Mouse (Mus musculus) embryonic fibroblast, embryonic 13.5 days (primary cell): ENCODE results near the gene Slco1a5. TPM values are rescaled to one million over a fixed set of nuclear protein-coding genes. Genes with fewer than 3 reads are reported as not detected.
"Not testable (repeated sequence)": the region's sequence is repeated elsewhere in the genome, so short reads cannot be mapped to it uniquely, and the experiment has no call there.

Experiments used
- H3K27ac ChIP-seq: 2 replicates; pipeline ENCODE4 v1.5.1; 2012; ENCODE audit warnings: low read length, control low read depth, inconsistent platforms; ENCODE audit not compliant: insufficient read depth
- H3K4me1 ChIP-seq: 2 replicates; pipeline ENCODE4 v1.6.1; 2011; ENCODE audit warnings: low read length; ENCODE audit not compliant: control insufficient read depth, insufficient read depth
- H3K4me3 ChIP-seq: 2 replicates; pipeline ENCODE4 v1.5.1; 2011; ENCODE audit warnings: mild to moderate bottlenecking, control low read depth, low read length; ENCODE audit not compliant: insufficient read depth
- CTCF ChIP-seq: IDR thresholded peaks from 2 replicates; pipeline ENCODE4 v1.5.1; 2011; ENCODE audit warnings: mild to moderate bottlenecking, control low read depth, low read length, moderate library complexity, borderline replicate concordance; ENCODE audit not compliant: insufficient read depth
- POLR2A ChIP-seq: IDR thresholded peaks from 2 replicates; pipeline ENCODE4 v1.6.1; 2011; ENCODE audit warnings: low read depth, mild to moderate bottlenecking, control low read depth, low read length, moderate library complexity
- polyA plus RNA-seq: library from polyadenylated mRNA; stranded (reverse); fragments of >200 nt; gene quantifications from 2 replicates; pipeline ENCODE4 v1.2.4, GENCODE M21; 2011; ENCODE audit warnings: low read depth; ENCODE audit not compliant: missing spikeins, insufficient read length

Gene Slco1a5
- 0.30 TPM in 2 replicates for polyA plus RNA-seq

DNA sequence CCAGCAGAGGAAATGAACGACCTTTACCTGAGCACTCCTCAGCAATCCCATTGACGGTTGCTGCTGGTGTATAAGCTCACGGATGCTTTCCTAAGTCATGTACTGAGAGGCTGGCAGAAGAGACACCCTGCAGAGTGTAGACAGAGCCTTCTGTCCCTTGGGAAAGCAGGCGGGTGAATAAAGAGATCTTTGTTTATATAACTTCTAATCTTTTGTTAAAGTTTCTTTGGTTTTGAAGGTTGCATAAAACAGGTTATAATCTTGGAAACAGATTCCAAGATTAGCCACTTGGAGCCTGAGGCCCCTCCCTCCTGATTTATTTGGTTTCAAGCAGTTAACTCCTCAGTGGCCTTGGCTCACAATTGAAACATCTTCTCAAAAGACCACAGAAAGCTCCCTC, at the start of gene Slco1a5:
Gene Slco1a5, minus strand, starts transcription at position 101 of the 400 bp plus-strand sequence.
- H3K27ac ChIP-seq = no peak within 1 kb of the TSS
- no peak within 1 kb of the TSS for H3K4me3 ChIP-seq
- no peak for TF ChIP-seq POLR2A
- H3K4me1 ChIP-seq = no peaks in the 10 kb centered on the region

DNA sequence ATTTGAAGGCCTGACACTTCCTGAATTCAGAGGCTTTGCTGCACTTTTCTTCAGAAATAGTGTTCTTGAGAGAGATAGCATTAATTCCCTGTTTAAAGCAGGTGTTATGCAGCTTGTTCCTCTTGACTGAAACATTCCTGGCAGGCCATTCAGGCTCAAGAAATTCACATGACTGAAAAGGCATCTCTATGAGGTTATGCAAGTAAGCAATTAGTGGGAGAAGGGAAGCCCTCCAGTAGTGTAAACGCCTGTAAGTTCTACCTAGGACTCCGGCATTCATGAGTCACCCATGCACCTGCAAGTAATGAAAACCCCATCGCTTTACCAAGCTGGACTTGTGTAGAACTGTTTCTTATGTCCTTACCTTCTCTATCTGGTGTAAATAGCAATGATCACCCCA, 46.8 kb upstream of the Slco1a5 start:
- TF ChIP-seq POLR2A (no peak), CTCF (no peak)
- no peak overlapping the region for H3K4me3 ChIP-seq
- no peak overlapping the region for H3K27ac ChIP-seq
- peaks cover 16% of the 10 kb centered on the region for H3K4me1 ChIP-seq

DNA sequence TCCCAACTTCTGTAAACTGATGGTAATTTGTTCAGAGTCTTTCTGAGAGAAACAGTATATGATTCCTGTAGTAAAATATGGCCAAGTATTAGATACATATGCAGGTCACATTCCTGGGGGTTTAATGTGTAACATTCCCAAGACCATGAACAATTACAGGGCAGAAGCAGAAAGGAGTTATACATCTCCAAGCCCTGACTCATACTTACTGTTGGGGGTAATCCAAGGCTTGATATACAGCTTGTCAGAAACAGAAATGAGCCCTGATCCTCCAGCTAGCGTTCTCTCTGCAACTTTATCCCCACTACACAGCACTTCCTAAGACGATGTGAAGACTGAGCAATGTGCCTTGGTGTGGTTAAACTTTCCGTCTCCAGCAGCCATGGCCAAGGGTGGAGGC, 44.8 kb upstream of the Slco1a5 start:
- Histone ChIP-seq H3K27ac (peak overlapping the region; percentile 96), H3K4me3 (no peak overlapping the region), H3K4me1 (peaks cover 16% of the 10 kb centered on the region)
- TF ChIP-seq CTCF = no peak
- TF ChIP-seq POLR2A = no peak; the same call in 1 of the 2 replicates

DNA sequence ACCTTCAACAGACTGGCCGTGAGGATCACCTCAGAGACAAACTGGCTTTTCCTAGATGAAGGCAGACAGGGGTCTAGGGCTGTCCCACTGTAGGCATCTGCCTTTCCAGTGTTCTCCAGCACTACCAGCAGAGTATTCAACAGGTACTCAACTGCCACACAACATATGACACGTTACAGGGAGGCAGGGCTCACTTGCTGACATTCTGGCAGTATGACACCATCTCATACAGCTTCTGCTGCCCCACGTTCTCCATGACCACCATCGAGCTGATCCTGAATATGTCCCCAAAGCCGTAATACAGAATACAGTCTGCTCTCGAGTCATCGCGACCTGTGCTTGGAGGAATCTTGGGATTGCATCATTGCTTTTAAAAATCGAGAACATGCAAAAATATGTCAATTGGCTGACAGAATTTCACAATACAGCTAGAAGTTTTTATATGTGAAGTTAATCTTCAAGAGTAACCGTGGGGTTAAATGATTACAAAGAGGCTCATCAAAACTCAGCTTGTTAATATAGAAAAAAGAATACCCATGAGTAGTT, 43.8 kb upstream of the Slco1a5 start:
- no peak for TF ChIP-seq CTCF
- no peak for TF ChIP-seq POLR2A

DNA sequence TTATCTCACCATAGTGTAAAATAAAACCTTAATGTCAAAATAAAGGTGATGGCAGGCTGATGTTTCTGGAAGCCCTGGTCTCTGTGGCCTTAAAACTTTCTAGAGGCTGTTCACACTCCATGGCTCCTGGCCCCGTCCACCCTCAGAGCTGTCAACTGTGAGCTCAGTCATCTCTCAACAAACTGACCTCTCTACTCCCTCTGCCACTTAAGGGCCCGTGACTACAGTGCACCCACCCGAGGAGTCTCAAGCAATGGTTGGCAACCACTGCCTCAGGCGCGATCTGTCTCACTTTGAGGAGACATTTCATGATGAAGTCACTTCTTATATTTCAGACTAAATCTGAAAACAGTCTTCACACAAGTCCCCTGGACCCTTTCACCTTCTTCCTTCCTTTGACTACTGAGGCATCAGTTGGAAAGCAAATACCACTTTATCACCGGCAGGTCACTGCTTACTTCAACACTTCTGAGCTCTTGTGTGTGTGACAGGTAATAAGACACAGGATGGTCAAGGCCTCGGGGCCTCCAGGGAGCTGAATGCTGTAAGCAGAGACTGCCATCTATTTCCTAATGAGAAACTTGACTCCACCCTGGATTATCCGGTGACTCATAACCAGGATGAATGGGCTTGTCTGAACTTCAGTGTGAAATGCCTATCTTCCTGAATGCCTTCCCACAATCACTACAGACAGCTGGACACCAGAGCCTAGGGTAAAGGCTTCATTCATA, 43.1 kb upstream of the Slco1a5 start:
- no peak overlapping the region for H3K4me3 ChIP-seq
- TF ChIP-seq CTCF = no peak
- TF ChIP-seq POLR2A = no peak

More for the DNA sequence above, 43.8 kb upstream of the Slco1a5 start:
- Histone ChIP-seq H3K4me1 (peaks cover 16% of the 10 kb centered on the region), H3K27ac (peak overlapping the region; percentile 34), H3K4me3 (no peak overlapping the region)

DNA sequence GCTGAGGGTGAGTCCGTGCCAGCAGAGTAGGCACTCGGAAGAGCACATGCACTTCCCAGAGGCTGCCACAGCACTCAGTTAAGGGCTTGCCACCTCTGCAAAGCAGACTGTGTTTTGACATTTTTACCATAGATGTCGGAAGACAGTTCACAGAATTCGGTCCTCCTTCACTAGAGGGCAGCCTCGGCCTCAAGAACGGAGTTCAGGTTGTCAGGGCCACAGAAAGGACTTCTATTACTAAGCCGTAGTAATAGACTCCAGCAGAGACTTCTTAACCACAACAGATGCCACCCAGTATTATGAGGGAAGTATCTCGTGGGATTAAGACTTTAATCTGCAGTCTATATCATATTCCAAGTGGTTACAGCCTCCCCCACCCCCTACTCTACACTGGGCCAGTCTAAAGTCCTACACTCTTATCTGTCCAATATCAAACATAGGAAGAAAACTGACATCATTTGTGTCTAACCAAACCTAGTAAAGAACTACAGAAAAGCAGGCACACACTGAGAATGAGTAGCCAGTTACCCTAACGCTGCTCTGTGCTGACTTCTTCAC, 40.3 kb upstream of the Slco1a5 start:
- TF ChIP-seq CTCF = peak; percentile 57; the same call in 1 of the 2 replicates
- no peak for TF ChIP-seq POLR2A
- no peak overlapping the region for H3K27ac ChIP-seq
- H3K4me3 ChIP-seq = no peak overlapping the region
- peaks cover 12% of the 10 kb centered on the region for H3K4me1 ChIP-seq

More for the DNA sequence above, 43.1 kb upstream of the Slco1a5 start:
- Histone ChIP-seq H3K4me1 (peaks cover 16% of the 10 kb centered on the region), H3K27ac (peak overlapping the region; percentile 55)

DNA sequence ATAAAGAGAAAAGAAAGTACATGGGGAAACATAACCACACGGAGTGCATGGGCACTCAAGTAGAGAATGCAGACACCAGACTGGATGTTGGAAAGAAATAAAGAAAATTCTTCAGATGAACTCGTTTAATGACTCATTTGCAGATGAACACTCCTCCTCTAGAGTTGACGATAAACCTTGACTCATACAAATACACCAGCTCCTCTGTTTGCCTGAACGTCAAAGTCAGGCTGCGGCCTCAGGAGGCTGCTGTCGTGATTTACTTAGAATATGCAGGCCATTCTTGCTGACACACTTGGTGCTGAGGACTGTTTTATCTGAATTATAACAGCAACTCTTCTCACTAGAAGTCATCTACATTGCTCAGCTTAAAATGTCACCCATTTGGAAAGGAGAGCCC, 39.3 kb upstream of the Slco1a5 start:
- no peak overlapping the region for H3K4me3 ChIP-seq
- TF ChIP-seq POLR2A = no peak
- no peak for TF ChIP-seq CTCF
- no peak overlapping the region for H3K27ac ChIP-seq
- H3K4me1 ChIP-seq = peaks cover 8% of the 10 kb centered on the region

DNA sequence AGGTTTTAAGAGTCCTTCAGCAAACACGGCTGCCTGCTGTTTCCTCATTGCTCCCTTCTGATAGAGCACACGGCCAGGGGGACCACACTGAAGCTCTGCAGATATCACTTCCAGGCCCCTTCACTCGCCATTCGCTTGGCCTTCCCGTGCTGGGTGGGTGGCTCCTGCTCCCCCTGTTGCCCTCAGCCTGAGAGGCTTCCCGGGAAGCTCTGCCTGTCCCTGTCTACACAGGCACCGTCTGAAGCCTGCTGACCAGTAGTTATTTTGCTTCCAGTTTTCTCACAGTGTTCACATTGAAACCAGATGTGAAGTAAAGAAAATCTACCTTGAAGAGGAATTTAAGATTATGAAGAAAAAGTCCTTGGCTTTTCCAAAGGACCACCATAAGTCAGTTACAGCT, 34.3 kb upstream of the Slco1a5 start:
- H3K4me1 ChIP-seq = no peaks in the 10 kb centered on the region
- TF ChIP-seq POLR2A = no peak
- no peak for TF ChIP-seq CTCF
- no peak overlapping the region for H3K27ac ChIP-seq
- no peak overlapping the region for H3K4me3 ChIP-seq

DNA sequence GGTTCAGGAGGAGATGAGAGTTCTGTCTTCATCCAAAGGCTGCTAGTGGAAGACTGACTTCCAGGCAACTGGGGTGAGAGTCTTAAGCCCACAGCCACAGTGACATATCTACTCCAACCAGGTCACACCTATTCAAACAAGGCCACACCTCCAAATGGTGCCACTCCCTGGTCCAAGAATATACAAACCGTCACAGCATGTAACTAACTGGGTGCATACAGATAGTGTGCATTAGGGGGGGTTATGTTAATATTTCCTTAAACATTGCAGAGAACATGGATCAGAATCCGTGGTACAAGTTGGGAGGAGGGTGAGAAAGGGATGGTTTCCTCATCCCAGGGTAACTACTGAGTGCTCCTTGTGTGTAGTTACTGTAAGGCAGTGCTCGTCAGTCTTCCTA, 29.3 kb upstream of the Slco1a5 start:
- H3K4me3 ChIP-seq, H3K4me1 ChIP-seq, H3K27ac ChIP-seq: not testable (repeated sequence)

DNA sequence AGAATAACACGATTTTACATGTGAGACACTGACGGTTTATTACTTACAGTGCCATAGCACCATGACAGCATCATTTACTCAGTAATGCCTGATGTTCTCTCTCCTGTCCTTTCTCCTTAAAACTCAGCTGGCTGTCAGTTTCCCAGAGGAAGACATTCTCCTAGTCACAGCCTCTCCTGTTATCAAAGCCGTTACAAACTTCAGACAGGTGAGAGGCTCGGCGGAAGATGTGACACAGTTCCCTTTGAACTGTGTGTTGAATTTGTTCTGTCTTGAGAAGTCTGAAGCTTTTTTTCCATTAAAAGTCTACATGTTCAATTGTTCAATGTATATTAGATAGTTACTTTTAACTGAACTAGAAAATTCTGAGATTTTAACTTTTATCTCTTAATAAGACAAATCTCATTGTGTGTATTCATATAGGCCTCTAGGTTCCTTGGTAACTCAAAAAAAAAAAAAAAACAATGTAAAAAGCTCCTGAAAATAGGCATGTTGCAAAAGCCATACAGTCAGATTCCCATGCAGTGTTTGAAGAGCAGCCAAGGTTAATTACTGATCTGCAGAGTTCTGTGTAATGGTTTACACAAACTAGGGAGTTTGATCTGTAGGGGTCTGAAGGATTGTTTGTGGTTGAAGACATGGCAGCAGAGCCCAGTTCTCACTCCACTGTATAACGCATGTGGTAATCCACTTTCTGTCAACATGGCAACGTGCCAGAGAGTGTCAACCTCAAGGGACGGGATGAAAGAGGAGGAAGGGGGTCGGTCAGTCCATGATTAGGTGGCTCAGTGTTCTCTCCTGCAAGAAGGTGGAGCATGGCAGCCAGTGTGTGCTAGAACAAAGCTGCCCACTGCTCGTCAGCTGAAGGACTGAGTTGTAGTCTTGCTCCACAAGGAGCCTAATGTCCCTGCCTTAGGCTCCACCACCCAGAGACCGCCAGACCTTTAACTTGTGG, 24.9 kb upstream of the Slco1a5 start:
- H3K4me3 ChIP-seq = no peak overlapping the region
- no peak overlapping the region for H3K27ac ChIP-seq
- TF ChIP-seq POLR2A = no peak
- no peak for TF ChIP-seq CTCF
- peaks cover 1% of the 10 kb centered on the region; the same call in 1 of the 2 replicates for H3K4me1 ChIP-seq
